Mouse (Mus musculus) kidney, adult 2 months (tissue): ENCODE data around the gene Gm49721. TPM values are rescaled to one million over a fixed set of nuclear protein-coding genes. Genes with fewer than 3 reads are reported as not detected.
"Not testable (repeated sequence)": the region's sequence is repeated elsewhere in the genome, so short reads cannot be mapped to it uniquely, and the experiment has no call there.

Source experiments
- DNase-seq: peaks from one replicate; pipeline ENCODE4 v3.0.0; 2021
- H3K27ac ChIP-seq: fragments of 200-500 bp; 2 replicates; pipeline ENCODE4 v1.5.1; 2012; ENCODE audit warnings: low read depth, low read length, control low read depth, inconsistent platforms; ENCODE audit not compliant: insufficient read depth
- H3K27me3 ChIP-seq: fragments of 200-500 bp; replicated peaks from 2 replicates; pipeline ENCODE4 v1.6.1; 2012; ENCODE audit warnings: mild to moderate bottlenecking, moderate library complexity, low read length, inconsistent platforms; ENCODE audit not compliant: control insufficient read depth, insufficient read depth
- H3K36me3 ChIP-seq: fragments of 200-500 bp; 2 replicates; pipeline ENCODE4 v1.6.1; 2012; ENCODE audit warnings: mild to moderate bottlenecking, moderate library complexity, low read length, inconsistent platforms; ENCODE audit not compliant: control insufficient read depth, insufficient read depth
- H3K4me1 ChIP-seq: fragments of 200-500 bp; 2 replicates; pipeline ENCODE4 v1.6.1; 2011; ENCODE audit warnings: low read length; ENCODE audit not compliant: control insufficient read depth, insufficient read depth
- H3K4me3 ChIP-seq: fragments of 200-500 bp; 2 replicates; pipeline ENCODE4 v1.5.1; 2011; ENCODE audit warnings: mild to moderate bottlenecking, low read depth, low read length, control low read depth; ENCODE audit not compliant: insufficient read depth
- CTCF ChIP-seq: fragments of 200-500 bp; conservative IDR thresholded peaks from 2 replicates; pipeline ENCODE4 v1.5.1; 2011; ENCODE audit warnings: low read depth, mild to moderate bottlenecking, control low read depth, low read length, moderate library complexity, mixed read lengths; ENCODE audit not compliant: insufficient read depth, insufficient read length
- WGBS: fragments of 180-500 bp; shearing (Covaris S2); methylation state at CpG from one replicate; pipeline ENCODE4 v1.1.7; 2018; 5-methylcytosine and 5-hydroxymethylcytosine counted together
- polyA plus RNA-seq: library from polyadenylated mRNA; depleted of rRNA; stranded (reverse); fragments of >200 nt; gene quantifications from 2 replicates; pipeline ENCODE4 v1.2.3, GENCODE M21; 2012; rRNA removed

Gene Gm49721
- polyA plus RNA-seq, 1 experiment, result 1.8 TPM

- H3K4me1 ChIP-seq, H3K4me3 ChIP-seq, H3K27ac ChIP-seq, H3K36me3 ChIP-seq, H3K27me3 ChIP-seq: not testable (repeated sequence)
- DNase-seq, result peak; percentile 37
- peak; percentile 46 for TF ChIP-seq CTCF
- 7% methylated on average over 3 of the region's 3 CpGs for WGBS
Measured at GRCm38 (mm10) chr17:7074494-7074893, 95.8 kb downstream of the Gm49721 start.

- not testable (repeated sequence) for H3K36me3 ChIP-seq, H3K27me3 ChIP-seq, H3K4me3 ChIP-seq, H3K27ac ChIP-seq, DNase-seq, H3K4me1 ChIP-seq
- 86% methylated on average over 5 of the region's 6 CpGs for WGBS
Measured at GRCm38 (mm10) chr17:7075519-7075918, 96.8 kb downstream of the Gm49721 start.

- DNase-seq, result peak; percentile 57
- WGBS, result 0% methylated on average over 1 of the region's 4 CpGs
- not testable (repeated sequence) for H3K36me3 ChIP-seq, H3K27me3 ChIP-seq, H3K4me3 ChIP-seq, H3K4me1 ChIP-seq, H3K27ac ChIP-seq
- TF ChIP-seq CTCF, result 0 out of 2 replicates have a peak, but pooled peaks have one; percentile 11
Measured at GRCm38 (mm10) chr17:7079558-7079957, 100.9 kb downstream of the Gm49721 start.

- not testable (repeated sequence) for H3K4me1 ChIP-seq, H3K4me3 ChIP-seq, H3K27ac ChIP-seq, DNase-seq, H3K36me3 ChIP-seq, H3K27me3 ChIP-seq
- WGBS, result 100% methylated on average over 1 of the region's 5 CpGs
Measured at GRCm38 (mm10) chr17:7084523-7084922, 105.8 kb downstream of the Gm49721 start.

- not testable (repeated sequence) for H3K36me3 ChIP-seq, H3K27ac ChIP-seq, H3K4me3 ChIP-seq, DNase-seq, H3K27me3 ChIP-seq, H3K4me1 ChIP-seq
- no CpG with 5 or more reads among the region's 12 CpGs for whole genome bisulfite sequencing
Measured at GRCm38 (mm10) chr17:7085469-7086168, 106.9 kb downstream of the Gm49721 start.

- DNase-seq, H3K36me3 ChIP-seq: not testable (repeated sequence)
- 78% methylated on average over 6 of the region's 8 CpGs for WGBS
Measured at GRCm38 (mm10) chr17:7086836-7087235, 108.1 kb downstream of the Gm49721 start.

More at GRCm38 (mm10) chr17:7086836-7087235, 108.1 kb downstream of the Gm49721 start:
- H3K4me1 ChIP-seq, H3K27ac ChIP-seq, H3K27me3 ChIP-seq, H3K4me3 ChIP-seq: not testable (repeated sequence)

Other genes with a start within 250 kb of the Gm49721 start
- 129 and 152 TPM in 2 replicates for gene Ezr, start 196.1 kb upstream of the Gm49721 start, polyA plus RNA-seq
- 37.9 and 42.7 TPM in 2 replicates for gene Rsph3b, start 30.2 kb upstream of the Gm49721 start, polyA plus RNA-seq
- gene Tagap1, start 17.7 kb upstream of the Gm49721 start, polyA plus RNA-seq, result 19.7 and 20.5 TPM in 2 replicates
- 352 and 496 TPM in 2 replicates for gene Rnaset2b, start 8.3 kb upstream of the Gm49721 start, polyA plus RNA-seq
- 0.14 and 0.30 TPM in 2 replicates for gene Gm1604a, start 46.7 kb downstream of the Gm49721 start, polyA plus RNA-seq
- 5.3 and 5.5 TPM in 2 replicates for gene Rps6ka2, start 191.2 kb downstream of the Gm49721 start, polyA plus RNA-seq